Mouse (Mus musculus) brain, embryonic 14.5 days (tissue): ENCODE data around the gene Ssr2. TPM values are rescaled to one million over a fixed set of nuclear protein-coding genes. Genes with fewer than 3 reads are reported as not detected.

Source experiments
- DNase-seq: peaks from one replicate; pipeline ENCODE4 v3.0.0-alpha.2; 2011; ENCODE audit warnings: low read depth
- CTCF ChIP-seq: fragments of 200-500 bp; IDR thresholded peaks from 2 replicates; pipeline ENCODE4 v1.5.1; 2012; ENCODE audit warnings: inconsistent platforms, mild to moderate bottlenecking, moderate library complexity, borderline replicate concordance; ENCODE audit not compliant: insufficient read depth, insufficient read length; ENCODE audit errors: extremely low read depth
- POLR2A ChIP-seq: fragments of 200-500 bp; IDR thresholded peaks from 2 replicates; pipeline ENCODE4 v1.6.1; 2012; ENCODE audit warnings: mild to moderate bottlenecking, inconsistent platforms, borderline replicate concordance; ENCODE audit not compliant: poor library complexity, insufficient read depth, insufficient read length, severe bottlenecking; ENCODE audit errors: extremely low read depth
- polyA plus RNA-seq: library from polyadenylated mRNA; depleted of rRNA; stranded (reverse); fragments of >200 nt; gene quantifications from 2 replicates; pipeline ENCODE4 v1.2.3, GENCODE M21; 2012

The Ssr2 gene
- polyA plus RNA-seq, 1 experiment = 170 TPM

DNA sequence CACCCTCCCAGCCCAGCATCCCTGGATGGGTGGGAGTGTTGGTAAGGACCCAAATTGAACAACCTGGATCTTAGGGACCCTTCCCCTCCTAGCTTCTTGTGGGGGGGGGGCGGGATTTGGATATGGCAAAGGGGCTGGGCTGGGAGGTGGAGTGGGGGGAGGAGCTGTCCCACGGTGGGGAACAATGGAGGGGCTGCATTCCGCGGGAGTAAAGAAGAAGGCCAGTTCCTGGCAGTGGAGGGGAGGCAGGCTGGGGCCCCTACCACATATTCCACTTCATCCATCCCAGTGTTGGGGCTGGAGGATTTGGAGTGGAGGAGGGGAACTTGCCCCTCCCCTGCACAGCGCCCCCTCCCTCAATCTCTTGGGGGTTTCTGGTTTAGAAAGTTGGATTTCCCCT is 42.0 kb upstream of the Ssr2 start:
- DNase-seq = peak; percentile 66
- TF ChIP-seq CTCF (no peak), POLR2A (no peak)

GRCm38 (mm10) chr3:88535005-88535404 is 40.7 kb upstream of the Ssr2 start:
- no peak for TF ChIP-seq POLR2A
- no peak for TF ChIP-seq CTCF
- no peak for DNase-seq

DNA sequence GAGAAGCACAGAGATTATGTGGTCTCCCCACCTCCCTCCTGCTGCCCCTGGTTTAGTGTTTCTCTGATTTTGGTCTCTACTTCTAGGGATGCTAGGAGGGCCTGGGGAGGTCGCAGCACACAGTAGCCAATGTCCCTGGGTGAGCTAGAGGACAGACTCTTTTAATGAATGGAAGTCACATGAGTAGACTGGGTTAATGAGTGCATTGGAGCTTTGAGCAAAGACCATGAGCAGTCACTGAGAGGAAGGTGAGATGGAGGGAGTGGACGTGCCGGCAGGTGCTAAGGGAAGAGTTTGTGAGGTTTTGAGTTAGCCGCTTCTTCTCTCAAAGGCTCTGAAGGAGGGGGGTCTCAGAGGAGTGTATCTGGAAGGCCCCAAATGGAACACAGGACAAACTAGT is 40.1 kb upstream of the Ssr2 start:
- DNase-seq = no peak

GRCm38 (mm10) chr3:88536103-88536930 is 39.4 kb upstream of the Ssr2 start:
- no peak for TF ChIP-seq POLR2A
- TF ChIP-seq CTCF = no peak
- DNase-seq = peak; percentile 76

More for the DNA sequence above, 40.1 kb upstream of the Ssr2 start:
- TF ChIP-seq POLR2A (no peak), CTCF (no peak)

GRCm38 (mm10) chr3:88537146-88537545 is 38.5 kb upstream of the Ssr2 start:
- TF ChIP-seq POLR2A = no peak
- TF ChIP-seq CTCF = no peak
- no peak for DNase-seq

GRCm38 (mm10) chr3:88538271-88539145 is 37.2 kb upstream of the Ssr2 start:
- DNase-seq = peak; percentile 63

GRCm38 (mm10) chr3:88539397-88539796 is 36.3 kb upstream of the Ssr2 start:
- peak; percentile 87 for DNase-seq
- TF ChIP-seq POLR2A (no peak), CTCF (no peak)

More at GRCm38 (mm10) chr3:88538271-88539145, 37.2 kb upstream of the Ssr2 start:
- no peak for TF ChIP-seq CTCF
- TF ChIP-seq POLR2A = no peak

- peak; percentile 37 for DNase-seq
- TF ChIP-seq CTCF (no peak), POLR2A (no peak)
These were observed 35.6 kb upstream of the Ssr2 start for GRCm38 (mm10) chr3:88540085-88540484.

DNA sequence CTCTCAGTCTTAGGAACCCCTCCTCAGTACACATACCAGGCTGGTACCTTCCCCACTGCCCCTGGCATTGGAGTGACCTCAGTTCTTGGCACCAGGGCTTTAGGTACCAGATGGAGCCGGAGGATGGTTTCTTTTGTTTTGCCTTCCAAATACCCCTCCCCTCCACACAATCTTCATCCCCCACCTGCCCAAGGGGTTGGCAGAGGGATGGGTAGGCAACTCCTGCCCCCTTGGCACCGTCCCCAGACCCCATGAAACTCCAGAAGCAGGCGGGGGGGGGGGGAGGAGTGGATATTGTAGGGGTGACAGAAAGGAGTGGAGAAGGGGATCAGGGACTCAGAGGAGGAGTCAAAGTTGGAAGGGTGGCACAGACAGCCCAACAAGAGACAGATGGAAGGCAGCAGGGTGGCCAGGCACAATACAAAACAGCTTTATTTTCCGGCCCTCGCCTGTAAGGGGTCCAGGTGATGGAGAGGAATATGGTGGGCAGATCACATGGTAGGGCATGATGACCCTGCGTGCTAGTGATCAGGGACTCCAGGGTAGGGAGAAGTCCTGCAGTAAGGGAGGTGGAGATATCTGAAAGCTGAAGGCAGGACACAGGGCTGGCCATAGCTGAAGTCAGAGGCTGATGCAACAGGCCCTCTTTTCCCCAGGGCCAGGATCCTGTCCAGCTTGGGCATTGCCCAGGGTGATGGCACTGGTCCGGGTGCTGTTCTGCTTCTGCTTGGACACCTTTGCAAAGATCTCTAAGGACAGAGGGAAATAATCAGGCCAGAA is 33.9 kb upstream of the Ssr2 start:
- DNase-seq = peak; percentile 89
- TF ChIP-seq CTCF = no peak
- no peak for TF ChIP-seq POLR2A

DNA sequence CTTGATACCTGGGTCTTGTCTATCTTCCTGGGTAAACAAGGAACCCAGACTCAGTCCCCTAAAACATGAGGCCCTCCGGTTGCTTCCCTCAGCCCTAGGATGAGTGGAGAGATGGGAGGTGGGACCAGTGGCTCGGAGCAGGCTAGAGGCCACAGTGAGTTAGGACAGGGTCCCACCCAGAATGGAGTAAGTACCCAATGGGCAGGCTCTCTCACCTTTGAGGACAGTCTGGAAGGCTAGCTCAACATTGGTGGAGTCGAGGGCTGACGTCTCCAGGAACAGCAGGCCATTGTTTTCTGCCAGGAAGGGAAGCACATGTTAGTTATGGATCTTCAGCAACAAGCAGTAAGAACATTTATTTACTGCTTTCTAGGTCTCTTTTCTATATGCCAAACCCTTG is 33.2 kb upstream of the Ssr2 start:
- no peak for TF ChIP-seq POLR2A
- no peak for TF ChIP-seq CTCF
- no peak for DNase-seq

DNA sequence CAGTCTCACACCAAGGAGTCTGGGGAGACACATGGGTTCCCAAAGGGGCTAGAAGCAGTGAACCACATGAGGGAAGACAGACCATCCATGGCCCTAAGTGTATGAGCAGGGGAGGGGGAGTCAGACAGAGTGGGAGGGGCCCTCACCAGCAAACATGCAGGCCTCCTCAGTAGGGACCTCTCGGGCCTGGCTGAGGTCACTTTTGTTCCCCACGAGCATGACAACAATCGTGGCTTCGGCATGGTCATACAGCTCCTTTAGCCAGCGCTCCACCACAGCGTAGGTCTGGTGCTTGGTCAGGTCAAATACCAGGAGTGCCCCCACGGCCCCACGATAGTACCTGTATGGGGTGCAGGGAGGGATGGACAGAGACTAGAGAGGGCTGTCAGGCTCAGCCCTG is 32.5 kb upstream of the Ssr2 start:
- DNase-seq = no peak

More for the DNA sequence above, 32.5 kb upstream of the Ssr2 start:
- TF ChIP-seq CTCF (no peak), POLR2A (no peak)
